Mouse (Mus musculus) intestine, postnatal 0 days (tissue): ENCODE results near the gene Ugt1a9. TPM values are rescaled to one million over a fixed set of nuclear protein-coding genes. Genes with fewer than 3 reads are reported as not detected.

ENCODE experiments used
- ATAC-seq: fragments of 200-750 bp; cut with Nextera tagmentation; 2 replicates; pipeline ENCODE4 v1.8.0; 2017; ENCODE audit warnings: mild to moderate bottlenecking, moderate TSS enrichment, moderate library complexity
- H3K27ac ChIP-seq: fragments of 300-500 bp; sonication (generic); 2 replicates; pipeline ENCODE4 v1.5.1; 2014; ENCODE audit warnings: mild to moderate bottlenecking, low read depth, low read length, moderate library complexity
- H3K27me3 ChIP-seq: fragments of 300-500 bp; sonication (generic); replicated peaks from 2 replicates; pipeline ENCODE4 v1.6.1; 2014; ENCODE audit warnings: low read length, mixed read lengths; ENCODE audit not compliant: control insufficient read depth, insufficient read depth
- H3K36me3 ChIP-seq: fragments of 300-500 bp; sonication (generic); 2 replicates; pipeline ENCODE4 v1.6.1; 2014; ENCODE audit warnings: mild to moderate bottlenecking, moderate library complexity; ENCODE audit not compliant: control insufficient read depth, insufficient read depth
- H3K4me1 ChIP-seq: fragments of 300-500 bp; sonication (generic); replicated peaks from 2 replicates; pipeline ENCODE4 v1.6.1; 2014; ENCODE audit warnings: antibody characterized with exemption, low read length, mixed read lengths; ENCODE audit not compliant: control insufficient read depth, insufficient read depth
- H3K4me2 ChIP-seq: fragments of 300-500 bp; sonication (generic); replicated peaks from 2 replicates; pipeline ENCODE4 v1.6.1; 2014; ENCODE audit warnings: low read depth, mild to moderate bottlenecking, moderate library complexity
- H3K4me3 ChIP-seq: fragments of 300-500 bp; sonication (generic); 2 replicates; pipeline ENCODE4 v1.5.1; 2014; ENCODE audit warnings: low read depth, low read length
- H3K9ac ChIP-seq: fragments of 300-500 bp; sonication (generic); 2 replicates; pipeline ENCODE4 v1.6.1; 2014; ENCODE audit warnings: mild to moderate bottlenecking, low read depth, low read length
- H3K9me3 ChIP-seq: fragments of 300-500 bp; sonication (generic); 2 replicates; pipeline ENCODE4 v1.6.1; 2016; ENCODE audit warnings: mixed run types; ENCODE audit not compliant: control insufficient read depth
- CTCF ChIP-seq: sonication (generic); IDR thresholded peaks from 2 replicates; pipeline ENCODE4 v1.5.1; 2016; ENCODE audit warnings: low read depth, mild to moderate bottlenecking, control low read depth, antibody characterized with exemption, moderate library complexity
- WGBS: fragments of 180-500 bp; shearing (Covaris S2); extraction: QIAGEN DNeasy Blood & Tissue Kit; methylation state at CpG from one replicate; pipeline ENCODE4 v1.1.7; 2014; 5-methylcytosine and 5-hydroxymethylcytosine counted together
- polyA plus RNA-seq: library from polyadenylated mRNA; unstranded; fragments of >200 nt; fragmentation: Nextera tagmentation; extraction: Ambion mirVana; gene quantifications from 2 replicates; pipeline ENCODE4 v1.2.1, GENCODE M21; 2015

The Ugt1a9 gene
- polyA plus RNA-seq, 1 experiment from 2014 or later: 38.4 TPM

- Histone ChIP-seq H3K9ac (no peak overlapping the region), H3K4me3 (no peak overlapping the region), H3K27ac (no peak overlapping the region), H3K9me3 (peaks cover 11% of the 10 kb centered on the region; the same call in 1 of the 2 replicates), H3K4me1 (peaks cover 8% of the 10 kb centered on the region), H3K27me3 (no peaks in the 10 kb centered on the region), H3K36me3 (peaks cover 19% of the 10 kb centered on the region), H3K4me2 (no peak overlapping the region)
- 81% methylated on average over 13 of the region's 13 CpGs for WGBS
- no peak for TF ChIP-seq CTCF
- ATAC-seq: no peak
Measured at GRCm38 (mm10) chr1:88255989-88256754, 185.6 kb downstream of the Ugt1a9 start.

GRCm38 (mm10) chr1:88256886-88257663 lies 186.5 kb downstream of the Ugt1a9 start:
- Histone ChIP-seq H3K27ac (no peak overlapping the region), H3K9ac (no peak overlapping the region), H3K4me3 (no peak overlapping the region), H3K36me3 (peaks cover 28% of the 10 kb centered on the region), H3K9me3 (0 out of 2 replicates have a peak, but pooled peaks cover 9% of the 10 kb centered on the region), H3K27me3 (no peaks in the 10 kb centered on the region), H3K4me2 (no peak overlapping the region), H3K4me1 (peaks cover 8% of the 10 kb centered on the region)
- 75% methylated on average over 10 of the region's 10 CpGs for WGBS
- ATAC-seq: no peak
- TF ChIP-seq CTCF: no peak

DNA sequence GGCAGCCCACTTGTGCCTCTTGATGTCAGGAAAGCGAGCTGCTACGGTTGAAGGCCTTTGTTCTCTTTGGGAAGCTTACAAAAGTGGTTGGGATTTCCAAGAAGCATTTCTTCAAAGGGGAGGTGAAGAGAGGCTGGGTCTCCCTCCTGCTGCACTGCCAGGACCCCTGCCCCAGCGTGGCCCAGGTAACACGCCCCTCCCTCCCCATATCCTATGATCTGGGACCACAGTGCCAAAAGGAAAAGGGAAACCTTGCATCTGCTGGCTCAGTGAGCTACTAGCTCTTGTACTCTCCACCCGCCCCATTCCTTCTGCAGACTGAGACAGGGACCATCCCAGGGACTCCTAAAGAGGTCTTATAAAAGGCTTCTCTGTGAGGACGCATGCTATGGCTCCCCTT lies 187.1 kb downstream of the Ugt1a9 start:
- Histone ChIP-seq H3K9me3 (0 out of 2 replicates have a peak, but pooled peaks cover 3% of the 10 kb centered on the region), H3K4me1 (peaks cover 8% of the 10 kb centered on the region), H3K9ac (no peak overlapping the region), H3K4me3 (no peak overlapping the region), H3K4me2 (no peak overlapping the region), H3K27ac (no peak overlapping the region), H3K36me3 (peaks cover 34% of the 10 kb centered on the region), H3K27me3 (no peaks in the 10 kb centered on the region)
- no peak for ATAC-seq
- 83% methylated on average over 6 of the region's 6 CpGs for WGBS
- no peak for TF ChIP-seq CTCF

GRCm38 (mm10) chr1:88258361-88258760 lies 187.8 kb downstream of the Ugt1a9 start:
- Histone ChIP-seq H3K4me3 (no peak overlapping the region), H3K4me2 (no peak overlapping the region), H3K9ac (no peak overlapping the region), H3K27me3 (no peaks in the 10 kb centered on the region), H3K9me3 (no peaks in the 10 kb centered on the region), H3K27ac (no peak overlapping the region), H3K36me3 (peaks cover 41% of the 10 kb centered on the region), H3K4me1 (peaks cover 8% of the 10 kb centered on the region)
- no peak for TF ChIP-seq CTCF
- WGBS: 72% methylated on average over 6 of the region's 6 CpGs
- ATAC-seq: no peak

- no peak for TF ChIP-seq CTCF
- WGBS: 75% methylated on average over 8 of the region's 8 CpGs
- peaks cover 8% of the 10 kb centered on the region for H3K4me1 ChIP-seq
- no peak for ATAC-seq
- H3K9me3 ChIP-seq: no peaks in the 10 kb centered on the region
- peaks cover 48% of the 10 kb centered on the region for H3K36me3 ChIP-seq
- H3K4me2 ChIP-seq: no peak overlapping the region
- H3K27me3 ChIP-seq: no peaks in the 10 kb centered on the region
- no peak overlapping the region for H3K9ac ChIP-seq
- H3K27ac ChIP-seq: no peak overlapping the region
- H3K4me3 ChIP-seq: no peak overlapping the region
Measured at GRCm38 (mm10) chr1:88258881-88259642, 188.5 kb downstream of the Ugt1a9 start.

GRCm38 (mm10) chr1:88259643-88260024 lies 189.0 kb downstream of the Ugt1a9 start:
- Histone ChIP-seq H3K9ac (no peak overlapping the region), H3K27me3 (no peaks in the 10 kb centered on the region), H3K36me3 (peaks cover 54% of the 10 kb centered on the region), H3K4me3 (no peak overlapping the region), H3K9me3 (no peaks in the 10 kb centered on the region), H3K4me1 (peaks cover 8% of the 10 kb centered on the region), H3K27ac (no peak overlapping the region), H3K4me2 (no peak overlapping the region)
- WGBS: 74% methylated on average over 4 of the region's 4 CpGs
- no peak for TF ChIP-seq CTCF
- ATAC-seq: peak; percentile 1; the same call in 1 of the 2 replicates
